Mouse (Mus musculus) limb, embryonic 15.5 days (tissue): ENCODE measurements around the gene Defb35. TPM values are rescaled to one million over a fixed set of nuclear protein-coding genes. Genes with fewer than 3 reads are reported as not detected.

ENCODE experiments used
- ATAC-seq: fragments of 200-750 bp; cut with Nextera tagmentation; 2 replicates; pipeline ENCODE4 v1.8.0; 2017; ENCODE audit warnings: low read depth, moderate TSS enrichment; ENCODE audit not compliant: insufficient number of reproducible peaks, low FRiP score, low TSS enrichment
- H3K27ac ChIP-seq: fragments of 300-500 bp; sonication (generic); 2 replicates; pipeline ENCODE4 v1.5.1; 2015; ENCODE audit warnings: moderate library complexity, mild to moderate bottlenecking, inconsistent platforms
- H3K27me3 ChIP-seq: fragments of 300-500 bp; sonication (generic); 2 replicates; pipeline ENCODE4 v1.6.1; 2015; ENCODE audit warnings: inconsistent platforms
- H3K36me3 ChIP-seq: fragments of 300-500 bp; sonication (generic); 2 replicates; pipeline ENCODE4 v1.6.1; 2015; ENCODE audit warnings: inconsistent platforms
- H3K4me1 ChIP-seq: fragments of 300-500 bp; sonication (generic); 2 replicates; pipeline ENCODE4 v1.6.1; 2015; ENCODE audit warnings: inconsistent platforms
- H3K4me2 ChIP-seq: fragments of 300-500 bp; sonication (generic); 2 replicates; pipeline ENCODE4 v1.6.1; 2015; ENCODE audit warnings: mild to moderate bottlenecking, inconsistent platforms
- H3K4me3 ChIP-seq: fragments of 300-500 bp; sonication (generic); 2 replicates; pipeline ENCODE4 v1.5.1; 2015; ENCODE audit warnings: mild to moderate bottlenecking, inconsistent platforms
- H3K9ac ChIP-seq: fragments of 300-500 bp; sonication (generic); 2 replicates; pipeline ENCODE4 v1.6.1; 2015; ENCODE audit warnings: inconsistent platforms
- H3K9me3 ChIP-seq: fragments of 300-500 bp; sonication (generic); 2 replicates; pipeline ENCODE4 v1.6.1; 2016; ENCODE audit warnings: inconsistent platforms
- WGBS: fragments of 180-500 bp; shearing (Covaris S2); methylation state at CpG from one replicate; pipeline ENCODE4 v1.1.7; 2015; 5-methylcytosine and 5-hydroxymethylcytosine counted together
- polyA plus RNA-seq: library from polyadenylated mRNA; unstranded; fragments of >200 nt; fragmentation: Nextera tagmentation; extraction: Ambion mirVana; gene quantifications from 2 replicates; pipeline ENCODE4 v1.2.1, GENCODE M21; 2015

Defb35 gene
- polyA plus RNA-seq, 1 experiment from 2014 or later = not detected

- no peak overlapping the region for H3K4me3 ChIP-seq
- H3K27me3 ChIP-seq = no peaks in the 10 kb centered on the region
- H3K9me3 ChIP-seq = no peaks in the 10 kb centered on the region
- no peaks in the 10 kb centered on the region for H3K4me1 ChIP-seq
- H3K27ac ChIP-seq = no peak overlapping the region
- no peaks in the 10 kb centered on the region for H3K36me3 ChIP-seq
- no peak for ATAC-seq
- no peak overlapping the region for H3K4me2 ChIP-seq
- no peak overlapping the region for H3K9ac ChIP-seq
- 88% methylated on average over 1 of the region's 1 CpGs for WGBS
Measured at GRCm38 (mm10) chr8:21966646-21967045, 28.5 kb downstream of the Defb35 start.

- Histone ChIP-seq H3K9me3 (no peaks in the 10 kb centered on the region), H3K4me1 (no peaks in the 10 kb centered on the region), H3K4me2 (no peak within 1 kb of the TSS), H3K9ac (no peak within 1 kb of the TSS), H3K27ac (no peak within 1 kb of the TSS), H3K36me3 (no peaks in the 10 kb centered on the region), H3K4me3 (no peak within 1 kb of the TSS), H3K27me3 (no peaks in the 10 kb centered on the region)
- no peak for ATAC-seq
- 95% methylated on average over 3 of the region's 3 CpGs for WGBS
Measured at GRCm38 (mm10) chr8:21969475-21969874, 31.3 kb downstream of the Defb35 start, which contains the start of gene Ccdc70. Gene Ccdc70 (plus strand): TSS chr8:21969775.

- Histone ChIP-seq H3K4me1 (no peaks in the 10 kb centered on the region), H3K36me3 (no peaks in the 10 kb centered on the region), H3K4me2 (no peak overlapping the region), H3K9me3 (no peaks in the 10 kb centered on the region), H3K27me3 (no peaks in the 10 kb centered on the region), H3K27ac (no peak overlapping the region), H3K9ac (no peak overlapping the region), H3K4me3 (no peak overlapping the region)
- no peak for ATAC-seq
- 51% methylated on average over 4 of the region's 4 CpGs for WGBS
Measured at GRCm38 (mm10) chr8:21978193-21978592, 40.0 kb downstream of the Defb35 start.

GRCm38 (mm10) chr8:21981664-21982337 lies 43.6 kb downstream of the Defb35 start:
- H3K9me3 ChIP-seq = no peaks in the 10 kb centered on the region
- H3K9ac ChIP-seq = no peak overlapping the region
- H3K4me2 ChIP-seq = no peak overlapping the region
- 62% methylated on average over 8 of the region's 8 CpGs for WGBS
- no peak for ATAC-seq
- no peaks in the 10 kb centered on the region for H3K27me3 ChIP-seq
- no peak overlapping the region for H3K27ac ChIP-seq
- H3K4me3 ChIP-seq = no peak overlapping the region
- H3K36me3 ChIP-seq = no peaks in the 10 kb centered on the region
- no peaks in the 10 kb centered on the region for H3K4me1 ChIP-seq

Other genes with a start within 250 kb of the Defb35 start
- gene AY761184, start 234.7 kb upstream of the Defb35 start, polyA plus RNA-seq = not detected in 2 replicates
- gene Defa24, start 203.9 kb upstream of the Defb35 start, polyA plus RNA-seq = not detected in 2 replicates
- gene Defb50, start 114.8 kb upstream of the Defb35 start, polyA plus RNA-seq = not detected in 2 replicates
- 1.3 TPM in 1 of 2 replicates, not detected in the other for gene Defb2, start 98.4 kb upstream of the Defb35 start, polyA plus RNA-seq
- not detected in 2 replicates for gene Defb10, start 79.5 kb upstream of the Defb35 start, polyA plus RNA-seq
- gene Defb9, start 52.9 kb upstream of the Defb35 start, polyA plus RNA-seq = not detected in 2 replicates
- gene Defb11, start 31.9 kb upstream of the Defb35 start, polyA plus RNA-seq = not detected in 2 replicates
- not detected in 2 replicates for gene Defb15, start 5.6 kb upstream of the Defb35 start, polyA plus RNA-seq
- not detected in 2 replicates for gene Defb13, start 8.4 kb downstream of the Defb35 start, polyA plus RNA-seq
- gene Fam90a1a, start 20.4 kb downstream of the Defb35 start, polyA plus RNA-seq = not detected in 2 replicates
- not detected in 2 replicates for gene Ccdc70, start 31.4 kb downstream of the Defb35 start, polyA plus RNA-seq
- gene Atp7b, start 122.0 kb downstream of the Defb35 start, polyA plus RNA-seq = 0.27 and 0.29 TPM in 2 replicates
- 32.6 and 35.6 TPM in 2 replicates for gene Alg11, start 122.4 kb downstream of the Defb35 start, polyA plus RNA-seq
- 0.07 and 0.19 TPM in 2 replicates for gene Nek5, start 186.7 kb downstream of the Defb35 start, polyA plus RNA-seq
- 3.3 and 4.1 TPM in 2 replicates for gene Nek3, start 228.1 kb downstream of the Defb35 start, polyA plus RNA-seq
- gene Ckap2, start 247.5 kb downstream of the Defb35 start, polyA plus RNA-seq = 36.5 and 37.1 TPM in 2 replicates